Mouse (Mus musculus) liver, adult 2 months (tissue): Measurements from ENCODE around the gene Prelp.

Experiments used
- CTCF ChIP-seq: fragments of 200-500 bp; IDR thresholded peaks from 2 replicates; pipeline ENCODE4 v1.5.1; 2011; ENCODE audit warnings: low read depth, low read length, control low read depth
- POLR2A ChIP-seq: fragments of 200-500 bp; IDR thresholded peaks from 2 replicates; pipeline ENCODE4 v1.6.1; 2011; ENCODE audit warnings: low read length, control low read depth; ENCODE audit not compliant: insufficient read depth; ENCODE audit errors: extremely low read depth

DNA sequence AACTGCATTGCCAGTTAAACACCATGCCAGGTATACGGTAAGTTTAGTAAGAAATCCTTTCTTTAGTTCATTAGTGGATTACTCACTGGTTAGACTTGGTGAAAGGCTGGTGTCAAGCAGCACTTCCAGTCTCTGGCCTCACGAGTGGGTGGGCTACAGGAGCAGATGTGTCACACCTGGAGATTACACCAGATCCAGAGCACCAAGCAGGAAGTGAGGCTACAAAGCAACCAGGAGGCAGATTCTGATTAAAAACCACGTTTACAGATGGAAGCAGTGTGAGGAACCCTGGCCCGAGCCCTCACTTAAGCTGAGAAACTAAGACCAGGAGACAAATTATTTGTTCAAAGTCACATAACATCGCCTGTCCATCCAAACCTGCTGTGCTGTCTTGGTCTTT, 43.5 kb upstream of the Prelp start:
- TF ChIP-seq CTCF = no peak
- TF ChIP-seq POLR2A = no peak
